29 mouse cellular contexts compared by ENCODE assay signal in the genomic region with DNA sequence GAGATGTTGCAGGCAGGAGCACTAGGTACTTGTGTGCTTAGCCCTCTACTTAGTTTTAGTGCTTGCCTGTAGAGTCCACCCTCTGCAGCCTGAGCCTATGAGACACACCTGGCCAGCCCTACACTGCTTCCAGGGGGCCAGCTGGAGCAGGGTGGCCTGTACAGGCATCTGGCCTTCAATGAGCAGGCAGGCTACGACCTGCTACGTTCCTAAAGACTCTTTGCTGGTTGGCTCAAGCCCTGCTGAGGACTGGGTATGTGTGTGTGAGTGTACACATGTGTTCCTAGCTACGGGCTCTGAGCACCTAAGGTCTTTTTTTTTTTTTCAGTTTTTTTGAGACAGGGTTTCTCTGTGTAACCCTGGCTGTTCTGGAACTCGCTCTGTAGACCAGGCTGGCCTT. TPM values are rescaled to one million over a fixed set of nuclear protein-coding genes. Genes with fewer than 3 reads are reported as not detected.
A peak's percentile ranks its signal among the peaks of the same experiment; 100 is the strongest.
DNase-seq lines count a peak whose midpoint lies in the region; ATAC-seq and TF ChIP-seq lines count a peak whose summit lies in the region.
"Had no signal": no experiment of that assay in that cellular context is flagged by ENCODE, and none has a peak within 500 bp of the region (broad histone marks: within the 10 kb centered on the region; RNA-seq: fewer than 3 reads in every experiment).

No protein-coding gene starts in this region.

- no peaks in the 10 kb centered on the region for H3K27me3 ChIP-seq in heart, embryonic 15.5 days
- H3K27me3 ChIP-seq: embryonic facial prominence, embryonic 12.5 days; forebrain, embryonic 12.5 days; hindbrain, embryonic 12.5 days; lung, embryonic 15.5 days had no signal

- H3K4me3 ChIP-seq in gastrocnemius, adult 2 months: no peak overlapping the region
- H3K4me3 ChIP-seq in heart, embryonic 15.5 days: no peak overlapping the region
- H3K4me3 ChIP-seq in layer of hippocampus, adult 2 months: no peak overlapping the region
- no peak overlapping the region for H3K4me3 ChIP-seq in bone marrow, adult 2 months (replicated peaks; ENCODE audit: control insufficient read depth, low read depth, low read length)
- H3K4me3 ChIP-seq: embryonic facial prominence, embryonic 12.5 days; forebrain, embryonic 12.5 days; hindbrain, embryonic 12.5 days; liver, embryonic 15.5 days; lung, embryonic 15.5 days had no signal

- H3K9me3 ChIP-seq in heart, embryonic 15.5 days (replicated peaks): no peaks in the 10 kb centered on the region
- H3K9me3 ChIP-seq: embryonic facial prominence, embryonic 12.5 days; forebrain, embryonic 12.5 days; hindbrain, embryonic 12.5 days; liver, embryonic 15.5 days; lung, embryonic 15.5 days had no signal

- ATAC-seq in heart, embryonic 15.5 days (replicated peaks; ENCODE audit: insufficient number of reproducible peaks, insufficient read depth, low FRiP score, low read depth): no peak

- H3K9ac ChIP-seq in heart, embryonic 15.5 days: no peak overlapping the region
- H3K9ac ChIP-seq: embryonic facial prominence, embryonic 12.5 days; forebrain, embryonic 12.5 days; hindbrain, embryonic 12.5 days; liver, embryonic 15.5 days; lung, embryonic 15.5 days had no signal

- peaks cover 14% of the 10 kb centered on the region for H3K36me3 ChIP-seq in heart, embryonic 15.5 days
- H3K36me3 ChIP-seq: liver, embryonic 15.5 days had no signal

- intact Hi-C loops in gastrocnemius, adult 2 months (cut with DNase I): loop anchor here (10.0 kb wide), 1 partner anchor 317 kb away; a partner anchor contains a TSS
- intact Hi-C loops in gastrocnemius, postnatal 36 days (cut with DNase I): no loop called here

- no peak for DNase-seq in gastrocnemius, adult 2 months
- no peak for DNase-seq in gastrocnemius, postnatal 36 days
- no peak for DNase-seq in heart, adult 9 months (ENCODE audit: low spot score in 2 of 2)
- DNase-seq in layer of hippocampus, adult 2 months (ENCODE audit: low spot score in 2 of 2): no peak
- DNase-seq in layer of hippocampus, postnatal 36 days: no peak
- DNase-seq in lung, postnatal 36 days: no peak
- DNase-seq: adrenal gland, postnatal 25 days; cerebellum, postnatal 14 days; kidney, adult 11 months; kidney, postnatal 14 days; liver had no signal

- peak overlapping the region; percentile 85 for H3K27ac ChIP-seq in gastrocnemius, adult 2 months
- H3K27ac ChIP-seq in heart, embryonic 15.5 days: peak overlapping the region; percentile 96
- peak overlapping the region; percentile 91 for H3K27ac ChIP-seq in layer of hippocampus, adult 2 months
- H3K27ac ChIP-seq in bone marrow, adult 2 months (ENCODE audit: control insufficient read depth, insufficient read depth, low read depth, low read length, poor library complexity): peak overlapping the region; percentile 9; the same call in 1 of the 2 replicates
- H3K27ac ChIP-seq: embryonic facial prominence, embryonic 12.5 days; forebrain, embryonic 12.5 days; hindbrain, embryonic 12.5 days; liver, embryonic 15.5 days; lung, embryonic 15.5 days; stomach, postnatal 0 days had no signal

- 71% methylated on average over 4 of the region's 4 CpGs for WGBS in heart, embryonic 15.5 days
- 77% methylated on average over 4 of the region's 4 CpGs for WGBS in bone marrow, adult 2 months

- peaks cover 77% of the 10 kb centered on the region for H3K4me1 ChIP-seq in heart, embryonic 15.5 days (replicated peaks)
- H3K4me1 ChIP-seq in bone marrow, adult 2 months (ENCODE audit: control insufficient read depth, insufficient read depth, low read length): peaks cover 2% of the 10 kb centered on the region; the same call in 1 of the 2 replicates

- no peak overlapping the region for H3K4me2 ChIP-seq in heart, embryonic 15.5 days
- H3K4me2 ChIP-seq: embryonic facial prominence, embryonic 12.5 days; forebrain, embryonic 12.5 days; hindbrain, embryonic 12.5 days; liver, embryonic 15.5 days; lung, embryonic 15.5 days had no signal

- no peak for TF ChIP-seq POLR2A in bone marrow, adult 2 months (IDR thresholded peaks at IDR 0.05; ENCODE audit: borderline replicate concordance, control insufficient read depth, low read depth, low read length)

- TF ChIP-seq CTCF in gastrocnemius, adult 2 months (IDR thresholded peaks at IDR 0.05): no peak
- TF ChIP-seq CTCF in layer of hippocampus, adult 2 months (conservative IDR thresholded peaks at IDR 0.05): no peak
- no peak for TF ChIP-seq CTCF in bone marrow, adult 2 months (IDR thresholded peaks at IDR 0.05; ENCODE audit: control insufficient read depth, insufficient read depth, low read length)

RNA-seq across cellular contexts. Expression of a gene that starts 3.5 kb away (rescaled TPM):
- 10 to 100 TPM; 21.6 to 28.7 TPM for total RNA-seq in gastrocnemius, adult 2 months (2021)
- 10 to 100 TPM; 23.1 to 23.4 TPM for total RNA-seq in gastrocnemius, postnatal 36 days (2021)
- 18.8 and 29.3 TPM in 2 replicates for polyA plus RNA-seq in heart, embryonic 15.5 days (2015; fragmentation: Nextera tagmentation; extraction: Ambion mirVana)
- total RNA-seq in layer of hippocampus, adult 2 months (2021): 10 to 100 TPM; 72.0 to 84.1 TPM
- total RNA-seq in layer of hippocampus, postnatal 36 days (2021): 10 to 100 TPM; 68.5 to 70.0 TPM
- 3.6 and 11.7 TPM in 2 replicates for polyA plus RNA-seq in bone marrow, adult 2 months (2011; ENCODE audit: insufficient read depth, insufficient read length, low replicate concordance, missing spikeins)

RNA-seq across cellular contexts. Expression of a gene that starts 13.8 kb away (rescaled TPM):
- total RNA-seq in gastrocnemius, adult 2 months (2021): not detected
- not detected for total RNA-seq in gastrocnemius, postnatal 36 days (2021)
- 0.14 TPM in 1 of 2 replicates, not detected in the other for polyA plus RNA-seq in heart, embryonic 15.5 days (2015; fragmentation: Nextera tagmentation; extraction: Ambion mirVana)
- total RNA-seq in layer of hippocampus, adult 2 months (2021): not detected
- total RNA-seq in layer of hippocampus, postnatal 36 days (2021): not detected
- not detected in 2 replicates for polyA plus RNA-seq in bone marrow, adult 2 months (2011; ENCODE audit: insufficient read depth, insufficient read length, low replicate concordance, missing spikeins)
- total RNA-seq: adrenal gland, postnatal 25 days; ES-E14; gastrocnemius, adult 18-20 months; layer of hippocampus, adult 18-20 months; layer of hippocampus, postnatal 25 days; left cerebral cortex, postnatal 14 days; midbrain, postnatal 0 days; neutrophil, adult 5-6 weeks had no signal
- polyA plus RNA-seq: embryonic facial prominence, embryonic 12.5 days; forebrain, embryonic 12.5 days; hindbrain, embryonic 12.5 days; liver, embryonic 15.5 days; lung, embryonic 15.5 days; midbrain, postnatal 0 days; small intestine, adult 2 months; stomach, postnatal 0 days; urinary bladder, adult 2 months had no signal

RNA-seq across cellular contexts. Expression of a gene that starts 17.0 kb away (rescaled TPM):
- 10 to 100 TPM in 1 of 2 experiments, 1 to 10 TPM in 1; 9.7 to 12.0 TPM for total RNA-seq in gastrocnemius, adult 2 months (2021)
- total RNA-seq in gastrocnemius, postnatal 36 days (2021): 10 to 100 TPM in 1 of 2 experiments, 1 to 10 TPM in 1; 8.8 to 10.4 TPM
- polyA plus RNA-seq in heart, embryonic 15.5 days (2015; fragmentation: Nextera tagmentation; extraction: Ambion mirVana): 44.1 and 75.4 TPM in 2 replicates
- total RNA-seq in layer of hippocampus, adult 2 months (2021): 10 to 100 TPM; 51.1 to 54.9 TPM
- 10 to 100 TPM; 48.9 to 64.1 TPM for total RNA-seq in layer of hippocampus, postnatal 36 days (2021)
- polyA plus RNA-seq in bone marrow, adult 2 months (2011; ENCODE audit: insufficient read depth, insufficient read length, low replicate concordance, missing spikeins): 62.6 and 104 TPM in 2 replicates

RNA-seq across cellular contexts. Expression of a gene that starts 17.1 kb away (rescaled TPM):
- 10 to 100 TPM; 17.9 to 28.5 TPM for total RNA-seq in gastrocnemius, adult 2 months (2021)
- 10 to 100 TPM; 18.3 to 20.6 TPM for total RNA-seq in gastrocnemius, postnatal 36 days (2021)
- 301 and 339 TPM in 2 replicates for polyA plus RNA-seq in heart, embryonic 15.5 days (2015; fragmentation: Nextera tagmentation; extraction: Ambion mirVana)
- total RNA-seq in layer of hippocampus, adult 2 months (2021): 10 to 100 TPM; 93.6 to 98.0 TPM
- total RNA-seq in layer of hippocampus, postnatal 36 days (2021): 10 to 100 TPM; 85.1 to 90.7 TPM
- 90.1 and 125 TPM in 2 replicates for polyA plus RNA-seq in bone marrow, adult 2 months (2011; ENCODE audit: insufficient read depth, insufficient read length, low replicate concordance, missing spikeins)

RNA-seq across cellular contexts. Expression of a gene that starts 26.7 kb away (rescaled TPM):
- not detected for total RNA-seq in gastrocnemius, adult 2 months (2021)
- not detected for total RNA-seq in gastrocnemius, postnatal 36 days (2021)
- 1.2 and 2.4 TPM in 2 replicates for polyA plus RNA-seq in heart, embryonic 15.5 days (2015; fragmentation: Nextera tagmentation; extraction: Ambion mirVana)
- total RNA-seq in layer of hippocampus, adult 2 months (2021): not detected
- total RNA-seq in layer of hippocampus, postnatal 36 days (2021): not detected
- polyA plus RNA-seq in bone marrow, adult 2 months (2011; ENCODE audit: insufficient read depth, insufficient read length, low replicate concordance, missing spikeins): not detected in 2 replicates
- total RNA-seq: adrenal gland, postnatal 25 days; gastrocnemius, adult 18-20 months; layer of hippocampus, adult 18-20 months; left cerebral cortex, postnatal 14 days; midbrain, postnatal 0 days; neutrophil, adult 5-6 weeks had no signal
- polyA plus RNA-seq: forebrain, embryonic 12.5 days; gonadal fat pad, adult 2 months; liver, embryonic 15.5 days; small intestine, adult 2 months; urinary bladder, adult 2 months had no signal

Comparison
In these comparisons a context has a peak if more than half of its experiments do, and no peak if none do; other contexts are left out.
1. H3K27ac ChIP-seq: peak in every context shown above with its lines; median percentile 96 in heart, embryonic 15.5 days; 91 in layer of hippocampus, adult 2 months; 85 in gastrocnemius, adult 2 months; 9 in bone marrow, adult 2 months.